Mouse (Mus musculus): ENCODE measurements around the gene Havcr2.

DNA sequence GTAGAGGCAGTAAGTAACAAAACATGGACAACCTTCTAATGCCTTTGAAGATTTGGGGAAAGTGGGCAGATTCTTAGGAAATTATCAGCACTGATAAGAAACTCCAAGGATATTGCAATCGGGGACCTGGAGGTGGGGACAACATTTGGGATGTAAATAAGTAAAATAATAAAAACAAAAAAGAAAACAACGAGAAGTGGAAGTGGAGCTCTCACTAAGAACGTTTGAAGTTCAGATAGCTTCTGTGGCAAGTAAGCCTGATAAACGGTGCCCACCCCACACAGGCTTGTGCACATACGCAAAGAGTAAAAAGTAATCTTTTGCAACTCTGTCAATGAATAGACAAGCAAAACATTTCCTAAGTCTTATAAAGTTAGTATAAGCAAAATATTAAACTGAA, 10.8 kb upstream of the Havcr2 start:
- TF ChIP-seq CTCF (IDR thresholded peaks at IDR 0.05), result no peak
- TF ChIP-seq POLR2A (IDR thresholded peaks at IDR 0.05; ENCODE audit: insufficient read depth, low read depth, low read length), result no peak
- TF ChIP-seq EP300 (IDR thresholded peaks at IDR 0.05; ENCODE audit: insufficient read depth, low read depth, low read length), result no peak
